Mouse (Mus musculus) testis, adult 2 months (tissue): Measurements from ENCODE around the gene Cd80.

Experiments used
- CTCF ChIP-seq: fragments of 200-500 bp; IDR thresholded peaks from 2 replicates; pipeline ENCODE4 v1.5.1; 2012; ENCODE audit warnings: low read depth, mild to moderate bottlenecking, inconsistent platforms, low read length, moderate library complexity; ENCODE audit not compliant: control insufficient read depth, insufficient read depth, insufficient replicate concordance
- POLR2A ChIP-seq: fragments of 200-500 bp; IDR thresholded peaks from 2 replicates; pipeline ENCODE4 v1.6.1; 2012; ENCODE audit warnings: low read depth, mild to moderate bottlenecking, inconsistent platforms, low read length, moderate library complexity; ENCODE audit not compliant: control insufficient read depth

- no peak for TF ChIP-seq CTCF
- no peak; the same call in 1 of the 2 replicates for TF ChIP-seq POLR2A
Measured at GRCm38 (mm10) chr16:38407584-38407983, 47.8 kb upstream of the Cd80 start.
